ENCODE assay signal across 10 mouse cellular contexts in the genomic region with DNA sequence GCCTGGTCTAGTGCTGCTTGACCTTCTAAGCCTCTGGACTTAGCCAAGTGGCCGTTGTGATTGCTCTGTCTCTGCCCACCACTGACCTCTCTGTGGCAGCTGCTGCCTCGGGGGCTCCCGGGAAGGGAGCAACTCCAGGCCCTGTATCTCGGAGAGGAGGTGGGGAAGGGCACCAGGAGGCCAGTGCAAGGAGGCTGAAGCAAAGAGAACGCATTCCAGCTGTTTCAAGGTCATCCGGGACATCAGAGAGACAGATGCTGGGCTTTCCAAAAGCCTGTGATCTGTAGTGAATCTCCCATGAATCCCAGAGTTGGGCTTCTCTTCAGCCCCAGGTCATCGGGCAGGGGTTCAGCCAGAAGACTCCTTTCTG. TPM values are rescaled to one million over a fixed set of nuclear protein-coding genes. Genes with fewer than 3 reads are reported as not detected.
A peak's percentile ranks its signal among the peaks of the same experiment; 100 is the strongest.
DNase-seq lines count a peak whose midpoint lies in the region; ATAC-seq lines count a peak whose summit lies in the region.
"Had no signal": no experiment of that assay in that cellular context is flagged by ENCODE, and none has a peak within 500 bp of the region (broad histone marks: within the 10 kb centered on the region; RNA-seq: fewer than 3 reads in every experiment).

No protein-coding gene starts in this region.

- intact Hi-C loops in left cerebral cortex, postnatal 4 days (cut with DNase I) = no loop called here

- peaks cover 51% of the 10 kb centered on the region for H3K4me1 ChIP-seq in heart, embryonic 13.5 days
- peaks cover 43% of the 10 kb centered on the region for H3K4me1 ChIP-seq in brown adipose tissue, adult 24 weeks (ENCODE audit: control insufficient read depth, insufficient read depth, insufficient read length, low read length)
- peaks cover 14% of the 10 kb centered on the region for H3K4me1 ChIP-seq in intestine, embryonic 14.5 days (replicated peaks; ENCODE audit: control insufficient read depth, insufficient read depth, low read length)
- H3K4me1 ChIP-seq in midbrain, embryonic 14.5 days (ENCODE audit: control insufficient read depth, insufficient read depth, low read length) = peaks cover 11% of the 10 kb centered on the region

- H3K9me3 ChIP-seq in heart, embryonic 13.5 days = no peaks in the 10 kb centered on the region
- H3K9me3 ChIP-seq in intestine, embryonic 14.5 days (ENCODE audit: control insufficient read depth, low read length) = no peaks in the 10 kb centered on the region
- no peaks in the 10 kb centered on the region for H3K9me3 ChIP-seq in midbrain, embryonic 14.5 days (ENCODE audit: control insufficient read depth, low read length)

- no peak for ATAC-seq in heart, embryonic 13.5 days (ENCODE audit: extremely low read depth, insufficient number of reproducible peaks, low FRiP score, low TSS enrichment)
- no peak for ATAC-seq in intestine, embryonic 14.5 days (replicated peaks; ENCODE audit: low FRiP score, low TSS enrichment, low read depth)
- ATAC-seq in midbrain, embryonic 14.5 days (ENCODE audit: low FRiP score, low TSS enrichment) = no peak

- H3K4me2 ChIP-seq in heart, embryonic 13.5 days = peak overlapping the region; percentile 18
- no peak overlapping the region for H3K4me2 ChIP-seq in intestine, embryonic 14.5 days (ENCODE audit: low read length)
- H3K4me2 ChIP-seq in midbrain, embryonic 14.5 days (ENCODE audit: low read length) = no peak overlapping the region

- no peak for DNase-seq in heart, adult 9 months (ENCODE audit: low spot score in 2 of 2)
- DNase-seq in intestine, embryonic 14.5 days (ENCODE audit: low spot score) = no peak
- DNase-seq in midbrain, embryonic 14.5 days = peak; percentile 20
- no peak for DNase-seq in natural killer cell, adult 2 months (ENCODE audit: low spot score in 2 of 2)
- no peak for DNase-seq in left cerebral cortex, postnatal 4 days
- no peak for DNase-seq in frontal cortex, postnatal 10 days (ENCODE audit: low spot score in 2 of 2)

- no peaks in the 10 kb centered on the region for H3K36me3 ChIP-seq in heart, embryonic 13.5 days
- H3K36me3 ChIP-seq in intestine, embryonic 14.5 days (ENCODE audit: control insufficient read depth, insufficient read depth, low read length) = no peaks in the 10 kb centered on the region
- no peaks in the 10 kb centered on the region for H3K36me3 ChIP-seq in midbrain, embryonic 14.5 days (ENCODE audit: control insufficient read depth, insufficient read depth, low read length)

- H3K9ac ChIP-seq in heart, embryonic 13.5 days = peak overlapping the region; percentile 51; the same call in 1 of the 2 replicates
- no peak overlapping the region for H3K9ac ChIP-seq in intestine, embryonic 14.5 days (ENCODE audit: low read length)
- no peak overlapping the region for H3K9ac ChIP-seq in midbrain, embryonic 14.5 days (replicated peaks; ENCODE audit: low read length)

- H3K4me3 ChIP-seq in heart, embryonic 13.5 days = no peak overlapping the region
- no peak overlapping the region for H3K4me3 ChIP-seq in brown adipose tissue, adult 24 weeks (ENCODE audit: insufficient read depth, low read depth, low read length)
- H3K4me3 ChIP-seq in intestine, embryonic 14.5 days (ENCODE audit: low read depth, low read length) = no peak overlapping the region
- H3K4me3 ChIP-seq in midbrain, embryonic 14.5 days (replicated peaks; ENCODE audit: low read depth, low read length) = no peak overlapping the region

- H3K27me3 ChIP-seq in heart, embryonic 13.5 days (replicated peaks) = no peaks in the 10 kb centered on the region
- no peaks in the 10 kb centered on the region for H3K27me3 ChIP-seq in intestine, embryonic 14.5 days (replicated peaks; ENCODE audit: control insufficient read depth, insufficient read depth, low read length)
- H3K27me3 ChIP-seq in midbrain, embryonic 14.5 days (ENCODE audit: control insufficient read depth, insufficient read depth, low read length) = no peaks in the 10 kb centered on the region

- 4% methylated on average over 7 of the region's 7 CpGs for WGBS in heart, embryonic 13.5 days
- 14% methylated on average over 7 of the region's 7 CpGs for WGBS in intestine, embryonic 14.5 days
- 33% methylated on average over 7 of the region's 7 CpGs for WGBS in midbrain, embryonic 14.5 days

- peak overlapping the region; percentile 95 for H3K27ac ChIP-seq in heart, embryonic 13.5 days (replicated peaks)
- H3K27ac ChIP-seq in brown adipose tissue, adult 24 weeks (replicated peaks; ENCODE audit: low read depth, low read length) = peak overlapping the region; percentile 100
- peak overlapping the region; percentile 87 for H3K27ac ChIP-seq in intestine, embryonic 14.5 days (ENCODE audit: low read depth)
- H3K27ac ChIP-seq in midbrain, embryonic 14.5 days (replicated peaks; ENCODE audit: low read depth, low read length) = peak overlapping the region; percentile 50; the same call in 1 of the 2 replicates

RNA-seq across cellular contexts. Expression of a gene that starts 54.5 kb away (rescaled TPM):
- polyA plus RNA-seq in heart, embryonic 13.5 days (2015; fragmentation: Nextera tagmentation; extraction: Ambion mirVana) = 0.25 and 0.31 TPM in 2 replicates
- 2.8 and 6.6 TPM in 2 replicates for polyA plus RNA-seq in brown adipose tissue, adult 24 weeks (2012; ENCODE audit: insufficient read depth, insufficient read length, missing spikeins)
- polyA plus RNA-seq in intestine, embryonic 14.5 days (2014; fragmentation: Nextera tagmentation; extraction: Ambion mirVana) = 0.79 and 0.83 TPM in 2 replicates
- polyA plus RNA-seq in midbrain, embryonic 14.5 days (2014; fragmentation: Nextera tagmentation; extraction: Ambion mirVana) = 0.43 and 0.79 TPM in 2 replicates
- 1 to 10 TPM; 4.3 to 4.7 TPM for total RNA-seq in left cerebral cortex, postnatal 4 days (2021)
- total RNA-seq: MEL; monocyte, adult 5-6 weeks had no signal

Comparison
In these comparisons a context has a peak if more than half of its experiments do, and no peak if none do; other contexts are left out.
1. H3K27ac ChIP-seq: peak in every context shown above with its lines; median percentile 100 in brown adipose tissue, adult 24 weeks; 95 in heart, embryonic 13.5 days; 87 in intestine, embryonic 14.5 days; 50 in midbrain, embryonic 14.5 days.